Mouse (Mus musculus): ENCODE results near the gene 9930021J03Rik. TPM values are rescaled to one million over a fixed set of nuclear protein-coding genes. Genes with fewer than 3 reads are reported as not detected.

9930021J03Rik gene
- total RNA-seq, 1 experiment from 2014 or later, result 20.5 TPM

- no peak for ATAC-seq (replicated peaks in 1 of 2; ENCODE audit: insufficient read depth in 1 of 2, low FRiP score in 2 of 2, low TSS enrichment in 1 of 2, low read depth in 1 of 2, poor library complexity in 2 of 2, severe bottlenecking in 2 of 2)
Measured at GRCm38 (mm10) chr19:29823456-29824010, 17.7 kb upstream of the 9930021J03Rik start.

DNA sequence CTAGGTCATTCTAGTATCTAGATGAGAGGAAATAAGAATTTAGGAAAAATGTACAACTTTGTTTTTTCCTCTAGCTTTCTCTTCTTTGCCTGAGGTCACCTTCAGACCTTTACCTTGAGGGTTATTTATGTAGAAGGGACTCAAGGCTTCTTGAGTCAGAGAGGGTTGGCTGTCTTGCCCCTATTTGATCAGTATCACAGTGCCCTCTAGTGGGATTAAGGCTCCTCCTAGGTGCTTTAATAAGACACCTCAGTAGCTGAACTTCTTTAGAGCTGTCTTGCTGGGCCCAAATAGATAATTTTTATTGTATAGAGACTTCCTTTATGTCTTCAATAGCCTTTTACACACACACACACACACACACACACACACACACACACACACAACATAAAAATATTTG lies 15.2 kb upstream of the 9930021J03Rik start:
- ATAC-seq (replicated peaks in 1 of 2; ENCODE audit: insufficient read depth in 1 of 2, low FRiP score in 2 of 2, low TSS enrichment in 1 of 2, low read depth in 1 of 2, poor library complexity in 2 of 2, severe bottlenecking in 2 of 2), result peak; percentile 53 to 66; a peak in 3 of 4 replicates

DNA sequence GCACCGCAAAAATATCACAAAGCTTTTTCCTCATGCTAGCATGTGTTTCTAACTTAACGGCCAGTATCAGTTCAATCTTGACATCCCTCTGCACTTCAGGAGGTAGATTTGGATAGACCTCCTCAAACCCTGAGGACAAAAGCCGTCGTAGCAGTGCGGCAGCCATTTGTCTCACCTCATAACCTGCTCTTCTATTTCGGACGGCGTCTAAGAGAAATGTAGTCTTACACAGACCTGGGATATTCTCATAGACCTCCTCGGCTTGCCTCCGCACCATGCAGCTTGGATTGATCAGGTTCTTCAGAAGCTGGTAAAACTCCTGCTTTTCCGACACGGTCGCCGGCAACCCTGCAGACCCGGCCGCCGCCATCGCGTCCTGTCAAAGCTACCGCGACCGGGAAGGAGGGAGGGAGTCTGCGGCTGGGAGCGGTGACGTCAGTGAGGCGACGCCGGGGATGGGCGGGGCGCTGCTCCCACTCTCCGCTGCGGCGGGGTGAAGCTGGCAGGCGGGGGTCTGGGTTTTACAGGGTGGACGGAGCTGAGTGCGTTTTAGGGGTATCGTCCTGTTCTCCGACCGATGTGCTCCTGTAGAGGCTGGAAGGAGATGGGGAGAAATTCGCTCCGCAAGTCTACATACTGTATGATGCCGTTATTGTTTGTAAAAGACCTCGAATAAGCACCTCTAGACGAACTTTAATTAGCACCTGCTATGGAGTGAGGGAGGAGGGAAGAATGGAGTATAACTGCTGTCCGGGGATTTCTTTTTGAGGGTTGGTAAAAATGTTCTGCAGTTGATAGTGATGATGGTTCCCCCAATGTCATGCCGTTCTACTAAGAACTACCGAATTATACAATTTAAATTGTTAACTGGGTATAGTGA lies 7.0 kb upstream of the 9930021J03Rik start, which contains the start of gene Ranbp6:
TSS of gene Ranbp6 (minus strand) at position 394 of the 880 bp plus-strand sequence.
- peak; percentile 96 to 99 for ATAC-seq (replicated peaks in 1 of 2; ENCODE audit: insufficient read depth in 1 of 2, low FRiP score in 2 of 2, low TSS enrichment in 1 of 2, low read depth in 1 of 2, poor library complexity in 2 of 2, severe bottlenecking in 2 of 2)

GRCm38 (mm10) chr19:29810022-29810421 lies 4.2 kb upstream of the 9930021J03Rik start:
- no peak for ATAC-seq (replicated peaks in 1 of 2; ENCODE audit: insufficient read depth in 1 of 2, low FRiP score in 2 of 2, low TSS enrichment in 1 of 2, low read depth in 1 of 2, poor library complexity in 2 of 2, severe bottlenecking in 2 of 2)

GRCm38 (mm10) chr19:29805101-29805916 lies 480 bp downstream of the 9930021J03Rik start:
- ATAC-seq (replicated peaks in 1 of 2; ENCODE audit: insufficient read depth in 1 of 2, low FRiP score in 2 of 2, low TSS enrichment in 1 of 2, low read depth in 1 of 2, poor library complexity in 2 of 2, severe bottlenecking in 2 of 2), result peak; percentile 84 to 88

DNA sequence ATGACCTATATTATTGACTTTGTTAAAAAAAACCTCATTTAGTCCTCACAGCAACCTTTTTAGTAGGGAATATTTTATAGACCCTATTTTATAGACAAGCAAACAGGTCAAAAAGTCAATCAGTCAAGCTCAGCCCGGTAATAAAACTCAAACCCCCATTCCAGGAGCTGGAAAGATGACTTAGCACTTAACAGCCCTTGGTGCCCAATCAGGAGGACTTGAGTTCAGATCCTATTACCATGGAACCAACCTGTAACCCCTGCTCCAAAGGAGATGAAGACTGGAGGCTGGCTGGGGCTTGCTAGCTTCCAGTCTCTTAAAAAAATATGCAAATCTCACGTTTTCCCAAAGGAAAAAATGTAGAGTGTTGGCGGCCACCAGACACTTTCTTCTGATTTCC lies 1.8 kb downstream of the 9930021J03Rik start:
- ATAC-seq (replicated peaks in 1 of 2; ENCODE audit: insufficient read depth in 1 of 2, low FRiP score in 2 of 2, low TSS enrichment in 1 of 2, low read depth in 1 of 2, poor library complexity in 2 of 2, severe bottlenecking in 2 of 2), result no peak

DNA sequence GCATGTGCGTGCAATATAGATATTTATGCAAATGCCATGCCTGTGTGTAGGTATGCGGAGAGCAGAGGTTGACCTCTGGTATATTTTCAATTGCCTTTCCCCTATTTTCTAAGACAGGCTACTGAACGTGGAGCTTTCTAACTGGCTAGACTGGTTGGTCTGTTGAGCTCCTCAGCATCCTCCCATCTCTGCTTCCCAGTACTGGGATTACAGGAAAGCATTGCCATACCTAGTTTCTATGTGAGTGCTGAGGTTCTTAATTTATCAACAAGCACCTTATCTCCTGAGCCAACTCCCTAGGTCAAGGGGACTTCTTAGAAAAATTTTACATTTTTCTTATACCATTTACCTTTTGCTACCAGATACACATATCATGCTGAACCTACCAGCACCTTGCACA lies 8.4 kb downstream of the 9930021J03Rik start:
- no peak for ATAC-seq (replicated peaks in 1 of 2; ENCODE audit: insufficient read depth in 1 of 2, low FRiP score in 2 of 2, low TSS enrichment in 1 of 2, low read depth in 1 of 2, poor library complexity in 2 of 2, severe bottlenecking in 2 of 2)

- ATAC-seq (replicated peaks in 1 of 2; ENCODE audit: insufficient read depth in 1 of 2, low FRiP score in 2 of 2, low TSS enrichment in 1 of 2, low read depth in 1 of 2, poor library complexity in 2 of 2, severe bottlenecking in 2 of 2), result no peak
Measured at GRCm38 (mm10) chr19:29787997-29788396, 17.8 kb downstream of the 9930021J03Rik start.

DNA sequence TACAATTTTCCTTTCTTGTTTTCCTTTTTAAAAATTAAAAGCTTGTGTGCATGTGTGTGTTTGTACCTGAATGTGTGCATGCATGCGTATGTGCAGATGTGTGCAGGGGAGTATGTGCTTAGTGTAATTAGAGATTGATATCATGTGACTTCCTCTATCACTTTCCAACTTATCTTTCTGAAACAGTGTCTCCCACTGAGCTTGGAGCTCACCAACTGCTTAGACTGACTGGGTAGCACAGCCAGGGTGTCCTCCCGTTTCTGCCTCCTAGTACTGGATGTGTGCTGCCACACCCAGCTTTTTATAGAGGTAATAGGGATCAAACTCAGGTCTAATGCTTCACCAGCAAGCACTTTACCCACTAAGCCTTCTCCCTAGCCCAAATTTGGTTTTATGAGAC lies 22.9 kb downstream of the 9930021J03Rik start:
- ATAC-seq (replicated peaks in 1 of 2; ENCODE audit: insufficient read depth in 1 of 2, low FRiP score in 2 of 2, low TSS enrichment in 1 of 2, low read depth in 1 of 2, poor library complexity in 2 of 2, severe bottlenecking in 2 of 2), result no peak

DNA sequence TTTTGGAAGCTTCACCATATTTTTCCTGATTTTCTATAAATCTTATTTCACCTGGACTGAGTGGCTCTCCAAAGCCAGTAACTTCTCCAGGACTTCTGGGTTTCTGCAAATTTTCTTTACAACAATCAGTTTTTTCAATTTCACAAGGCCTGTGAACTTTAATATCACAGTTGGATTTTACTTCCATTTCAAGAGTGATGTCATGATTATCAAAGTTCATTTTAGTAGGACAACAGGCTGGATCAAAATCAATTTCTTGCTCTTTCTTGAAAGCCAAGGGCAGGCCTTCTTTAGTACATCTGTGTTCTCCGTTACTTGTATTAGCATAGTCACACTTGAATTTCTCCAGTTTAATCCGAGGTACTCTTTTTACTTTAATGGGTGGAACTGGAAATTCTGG lies 51.9 kb downstream of the 9930021J03Rik start:
- ATAC-seq (replicated peaks in 1 of 2; ENCODE audit: insufficient read depth in 1 of 2, low FRiP score in 2 of 2, low TSS enrichment in 1 of 2, low read depth in 1 of 2, poor library complexity in 2 of 2, severe bottlenecking in 2 of 2), result no peak

DNA sequence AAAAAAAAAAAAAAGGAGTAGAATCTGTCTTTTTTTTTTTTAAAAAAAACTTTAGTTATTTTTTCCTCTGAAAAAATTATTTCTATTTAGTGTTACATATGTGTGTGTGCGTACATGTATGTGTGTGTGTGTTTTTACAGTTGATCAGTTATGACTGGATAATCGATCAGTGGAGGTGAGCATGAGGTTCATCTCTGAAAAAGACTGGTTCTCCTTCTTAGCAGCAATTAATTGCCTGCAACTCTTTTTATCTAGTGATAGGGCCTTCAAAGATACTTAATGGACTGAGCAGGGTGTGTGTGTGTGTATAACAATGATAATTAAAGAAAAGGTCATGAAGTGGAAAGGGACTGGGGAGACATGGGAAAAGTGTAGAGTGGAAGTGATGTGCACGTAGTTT lies 54.8 kb downstream of the 9930021J03Rik start:
- ATAC-seq (replicated peaks in 1 of 2; ENCODE audit: insufficient read depth in 1 of 2, low FRiP score in 2 of 2, low TSS enrichment in 1 of 2, low read depth in 1 of 2, poor library complexity in 2 of 2, severe bottlenecking in 2 of 2), result no peak

- ATAC-seq (replicated peaks in 1 of 2; ENCODE audit: insufficient read depth in 1 of 2, low FRiP score in 2 of 2, low TSS enrichment in 1 of 2, low read depth in 1 of 2, poor library complexity in 2 of 2, severe bottlenecking in 2 of 2), result no peak
Measured at GRCm38 (mm10) chr19:29743531-29743930, 62.3 kb downstream of the 9930021J03Rik start.

GRCm38 (mm10) chr19:29740661-29741060 lies 65.1 kb downstream of the 9930021J03Rik start:
- ATAC-seq (replicated peaks in 1 of 2; ENCODE audit: insufficient read depth in 1 of 2, low FRiP score in 2 of 2, low TSS enrichment in 1 of 2, low read depth in 1 of 2, poor library complexity in 2 of 2, severe bottlenecking in 2 of 2), result no peak

DNA sequence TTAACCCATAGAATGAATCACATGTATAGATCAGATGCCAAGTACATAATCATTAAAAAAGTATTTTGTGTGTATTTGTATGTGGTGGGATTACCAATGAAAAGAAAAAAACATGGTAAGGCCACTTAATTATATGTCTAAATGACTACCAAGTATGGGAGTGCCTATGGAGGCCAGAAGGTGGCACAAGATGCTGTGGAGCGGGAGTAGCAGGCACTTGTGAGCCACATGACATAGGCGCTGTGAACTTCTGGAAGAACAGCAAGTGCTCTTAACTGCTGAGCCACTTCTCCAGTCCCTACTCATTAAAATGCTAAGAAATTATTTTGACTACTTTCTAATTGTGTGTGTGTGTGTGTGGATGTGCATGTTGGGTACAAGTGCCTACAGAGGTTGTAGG lies 66.2 kb downstream of the 9930021J03Rik start:
- ATAC-seq (replicated peaks in 1 of 2; ENCODE audit: insufficient read depth in 1 of 2, low FRiP score in 2 of 2, low TSS enrichment in 1 of 2, low read depth in 1 of 2, poor library complexity in 2 of 2, severe bottlenecking in 2 of 2), result no peak

DNA sequence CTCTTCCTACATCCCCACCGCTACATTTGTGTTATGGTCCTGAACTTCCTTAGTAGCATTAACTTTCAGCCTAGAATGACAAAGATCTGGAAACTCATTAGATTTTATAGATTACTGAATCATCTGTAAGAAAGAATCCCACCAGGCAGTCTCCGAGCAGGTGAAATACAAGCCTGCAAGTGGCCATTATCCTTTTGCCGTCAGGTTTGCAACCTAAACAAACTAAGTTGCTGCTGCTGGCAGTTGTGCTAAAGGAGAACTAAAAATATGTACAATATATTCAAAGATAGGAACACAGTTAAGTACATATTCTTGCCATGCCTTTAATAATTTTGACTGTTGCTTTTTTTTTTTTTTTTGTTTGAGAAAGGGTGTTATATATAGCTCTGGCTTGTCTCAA lies 70.4 kb downstream of the 9930021J03Rik start:
- ATAC-seq (replicated peaks in 1 of 2; ENCODE audit: insufficient read depth in 1 of 2, low FRiP score in 2 of 2, low TSS enrichment in 1 of 2, low read depth in 1 of 2, poor library complexity in 2 of 2, severe bottlenecking in 2 of 2), result no peak

GRCm38 (mm10) chr19:29718476-29718875 lies 87.3 kb downstream of the 9930021J03Rik start:
- ATAC-seq (replicated peaks in 1 of 2; ENCODE audit: insufficient read depth in 1 of 2, low FRiP score in 2 of 2, low TSS enrichment in 1 of 2, low read depth in 1 of 2, poor library complexity in 2 of 2, severe bottlenecking in 2 of 2), result no peak

- ATAC-seq (replicated peaks in 1 of 2; ENCODE audit: insufficient read depth in 1 of 2, low FRiP score in 2 of 2, low TSS enrichment in 1 of 2, low read depth in 1 of 2, poor library complexity in 2 of 2, severe bottlenecking in 2 of 2), result no peak
Measured at GRCm38 (mm10) chr19:29717854-29718253, 87.9 kb downstream of the 9930021J03Rik start.

- ATAC-seq (replicated peaks in 1 of 2; ENCODE audit: insufficient read depth in 1 of 2, low FRiP score in 2 of 2, low TSS enrichment in 1 of 2, low read depth in 1 of 2, poor library complexity in 2 of 2, severe bottlenecking in 2 of 2), result no peak
Measured at GRCm38 (mm10) chr19:29713451-29713850, 92.3 kb downstream of the 9930021J03Rik start.

Data from hematopoietic stem cell, adult 5-6 weeks (primary cell).